Mouse (Mus musculus) myocyte (in vitro differentiated cells): ENCODE results near the gene Snap29. TPM values are rescaled to one million over a fixed set of nuclear protein-coding genes. Genes with fewer than 3 reads are reported as not detected.

ENCODE experiments used
- H3K27me3 ChIP-seq: one replicate; pipeline ENCODE4 v1.6.1; 2011; ENCODE audit not compliant: control insufficient read depth, insufficient read depth, insufficient read length
- H3K36me3 ChIP-seq: one replicate; pipeline ENCODE4 v1.6.1; 2011; ENCODE audit not compliant: control insufficient read depth, insufficient read depth
- H3K4me2 ChIP-seq: one replicate; pipeline ENCODE4 v1.6.1; 2011; ENCODE audit warnings: low read depth, control low read depth
- H3K4me3 ChIP-seq: one replicate; pipeline ENCODE4 v1.5.1; 2011; ENCODE audit warnings: mild to moderate bottlenecking, control low read depth, moderate library complexity
- H3K79me2 ChIP-seq: one replicate; pipeline ENCODE4 v1.6.1; 2011; ENCODE audit not compliant: control insufficient read depth, insufficient read depth
- H3ac ChIP-seq: one replicate; pipeline ENCODE4 v1.6.1; 2011; ENCODE audit not compliant: control insufficient read depth, insufficient read length
- CEBPB ChIP-seq: IDR thresholded peaks from 2 replicates; pipeline ENCODE4 v1.6.1; 2011; ENCODE audit warnings: mild to moderate bottlenecking, moderate library complexity; ENCODE audit not compliant: poor library complexity, insufficient read depth, severe bottlenecking
- E2F4 ChIP-seq: IDR thresholded peaks from one replicate; pipeline ENCODE4 v1.6.1; 2011; ENCODE audit warnings: mild to moderate bottlenecking, control low read depth, moderate library complexity; ENCODE audit not compliant: insufficient read depth
- MAX ChIP-seq: IDR thresholded peaks from one replicate; pipeline ENCODE4 v1.6.1; 2011; ENCODE audit warnings: low read depth, mild to moderate bottlenecking, control low read depth
- MYOD1 ChIP-seq, 3 experiments: IDR thresholded peaks; one replicate each; pipeline ENCODE4 v1.6.1; 2011; ENCODE audit warnings: control low read depth in 2 of 3, low read depth in 2 of 3, mild to moderate bottlenecking in 2 of 3, moderate library complexity in 1 of 3; ENCODE audit not compliant: insufficient read length in 2 of 3, control insufficient read depth in 1 of 3
- MYOG ChIP-seq, 3 experiments: IDR thresholded peaks; one replicate each; pipeline ENCODE4 v1.6.1; 2011; ENCODE audit warnings: control low read depth in 2 of 3, low read depth in 2 of 3, mild to moderate bottlenecking in 2 of 3; ENCODE audit not compliant: insufficient read length in 2 of 3, control insufficient read depth in 1 of 3, insufficient read depth in 1 of 3
- POLR2A ChIP-seq: IDR thresholded peaks from one replicate; pipeline ENCODE4 v1.6.1; 2011; ENCODE audit warnings: low read depth, mild to moderate bottlenecking, control low read depth, moderate library complexity; ENCODE audit not compliant: insufficient read length
- POLR2AphosphoS2 ChIP-seq: IDR thresholded peaks from one replicate; pipeline ENCODE4 v1.6.1; 2011; ENCODE audit warnings: low read depth, control low read depth; ENCODE audit not compliant: insufficient read length
- REST ChIP-seq: IDR thresholded peaks from one replicate; pipeline ENCODE4 v1.6.1; 2011; ENCODE audit warnings: mild to moderate bottlenecking, control low read depth, moderate library complexity; ENCODE audit not compliant: insufficient read depth, insufficient read length
- SRF ChIP-seq: IDR thresholded peaks from one replicate; pipeline ENCODE4 v1.6.1; 2011; ENCODE audit warnings: low read depth; ENCODE audit not compliant: control insufficient read depth, insufficient read length
- TCF12 ChIP-seq: IDR thresholded peaks from one replicate; pipeline ENCODE4 v1.6.1; 2011; ENCODE audit warnings: mild to moderate bottlenecking, control low read depth; ENCODE audit not compliant: poor library complexity, insufficient read depth, severe bottlenecking
- TCF3 ChIP-seq: IDR thresholded peaks from one replicate; pipeline ENCODE4 v1.6.1; 2011; ENCODE audit warnings: low read depth, control low read depth; ENCODE audit not compliant: insufficient read length
- USF1 ChIP-seq: IDR thresholded peaks from one replicate; pipeline ENCODE4 v1.6.1; 2011; ENCODE audit warnings: low read depth, mild to moderate bottlenecking, control low read depth, moderate library complexity
- polyA plus RNA-seq: library from polyadenylated mRNA; unstranded; fragments of >200 nt; fragmentation: generic; extraction: Trizol; gene quantifications from one replicate; pipeline ENCODE4 v1.2.1, GENCODE M21; 2012; ENCODE audit warnings: missing spikeins

Snap29 gene
- polyA plus RNA-seq, 1 experiment = 12.0 TPM

- Histone ChIP-seq H3K27me3 (no peaks in the 10 kb centered on the region), H3K36me3 (no peaks in the 10 kb centered on the region), H3K79me2 (peaks cover 55% of the 10 kb centered on the region), H3ac (peak overlapping the region; percentile 71), H3K4me2 (peak overlapping the region; percentile 72), H3K4me3 (peak overlapping the region; percentile 98)
- TF ChIP-seq SRF (no peak), POLR2AphosphoS2 (no peak), REST (no peak), CEBPB (no peak), MAX (no peak), TCF3 (no peak), MYOG (IDR thresholded peaks at IDR 0.05; ENCODE audit: control insufficient read depth in 1 of 3, insufficient read depth in 1 of 3, insufficient read length in 2 of 3, low read depth in 2 of 3) (no peak), MYOD1 (IDR thresholded peaks at IDR 0.05; ENCODE audit: control insufficient read depth in 1 of 3, insufficient read length in 2 of 3, low read depth in 2 of 3) (no peak), TCF12 (no peak), E2F4 (no peak), USF1 (no peak), POLR2A (no peak)
Observed at GRCm38 (mm10) chr16:17452373-17452715, 46.6 kb downstream of the Snap29 start.

- no peak overlapping the region for H3K4me3 ChIP-seq
- peaks cover 100% of the 10 kb centered on the region for H3K79me2 ChIP-seq
- TF ChIP-seq POLR2A (no peak), REST (no peak), MYOD1 (IDR thresholded peaks at IDR 0.05; ENCODE audit: control insufficient read depth in 1 of 3, insufficient read length in 2 of 3, low read depth in 2 of 3) (no peak), MAX (no peak), SRF (no peak), E2F4 (no peak), MYOG (IDR thresholded peaks at IDR 0.05; ENCODE audit: control insufficient read depth in 1 of 3, insufficient read depth in 1 of 3, insufficient read length in 2 of 3, low read depth in 2 of 3) (no peak), TCF3 (no peak), CEBPB (no peak), TCF12 (no peak), POLR2AphosphoS2 (no peak), USF1 (no peak)
- H3K27me3 ChIP-seq = no peaks in the 10 kb centered on the region
- peaks cover 7% of the 10 kb centered on the region for H3K36me3 ChIP-seq
- no peak overlapping the region for H3K4me2 ChIP-seq
- no peak overlapping the region for H3ac ChIP-seq
Observed at GRCm38 (mm10) chr16:17456901-17457300, 51.1 kb downstream of the Snap29 start.

DNA sequence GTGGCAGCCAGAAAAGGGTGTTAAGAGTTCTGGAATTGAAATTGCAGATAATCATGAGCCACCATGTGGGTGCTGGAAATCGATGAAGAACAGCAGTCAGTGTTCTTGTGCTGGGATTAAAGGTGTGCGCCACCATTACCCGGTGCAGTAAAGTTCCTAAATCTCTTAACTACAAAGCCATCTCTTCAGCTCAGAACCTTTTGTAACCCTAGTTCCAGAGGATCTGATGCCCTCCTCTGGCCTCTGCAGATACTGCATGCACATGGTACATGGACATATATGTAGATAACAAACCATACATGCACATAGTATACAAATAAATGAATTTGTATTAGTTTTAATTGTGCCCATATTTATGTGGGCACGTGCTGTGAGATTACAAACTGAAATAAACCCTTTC is 54.5 kb downstream of the Snap29 start:
- H3K79me2 ChIP-seq = peaks cover 99% of the 10 kb centered on the region
- no peak overlapping the region for H3K4me3 ChIP-seq
- no peaks in the 10 kb centered on the region for H3K27me3 ChIP-seq
- H3K36me3 ChIP-seq = peaks cover 7% of the 10 kb centered on the region
- H3K4me2 ChIP-seq = no peak overlapping the region
- no peak for TF ChIP-seq MYOG (IDR thresholded peaks at IDR 0.05; ENCODE audit: control insufficient read depth in 1 of 3, insufficient read depth in 1 of 3, insufficient read length in 2 of 3, low read depth in 2 of 3)
- no peak for TF ChIP-seq REST
- TF ChIP-seq CEBPB = no peak
- TF ChIP-seq MAX = no peak
- no peak for TF ChIP-seq TCF12
- TF ChIP-seq USF1 = no peak
- no peak for TF ChIP-seq MYOD1 (IDR thresholded peaks at IDR 0.05; ENCODE audit: control insufficient read depth in 1 of 3, insufficient read length in 2 of 3, low read depth in 2 of 3)
- TF ChIP-seq POLR2A = no peak
- TF ChIP-seq SRF = no peak
- TF ChIP-seq TCF3 = no peak
- TF ChIP-seq POLR2AphosphoS2 = no peak
- TF ChIP-seq E2F4 = no peak
- H3ac ChIP-seq = no peak overlapping the region

DNA sequence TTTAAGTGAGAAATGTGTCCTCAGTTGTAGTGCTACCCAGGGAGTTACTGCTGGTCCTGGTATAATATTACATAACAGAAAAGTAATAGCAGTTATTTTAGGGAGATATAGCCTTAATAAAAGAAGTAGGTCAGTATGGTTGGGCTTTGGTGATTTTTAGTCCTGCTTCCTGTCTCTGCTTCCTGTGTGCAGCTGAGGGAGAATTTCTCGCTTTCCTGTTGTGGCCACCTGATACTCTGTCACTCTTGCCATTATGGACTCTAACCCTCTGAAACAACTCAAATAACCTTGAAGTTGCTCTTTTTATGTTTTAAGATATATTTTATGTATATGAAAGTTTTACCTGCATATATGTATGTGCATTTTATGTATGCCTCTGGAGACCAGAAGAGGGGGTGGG is 55.8 kb downstream of the Snap29 start:
- H3K4me2 ChIP-seq = no peak overlapping the region
- no peak overlapping the region for H3K4me3 ChIP-seq
- no peak for TF ChIP-seq MYOD1 (IDR thresholded peaks at IDR 0.05; ENCODE audit: control insufficient read depth in 1 of 3, insufficient read length in 2 of 3, low read depth in 2 of 3)
- TF ChIP-seq POLR2A = no peak
- peaks cover 99% of the 10 kb centered on the region for H3K79me2 ChIP-seq
- H3K27me3 ChIP-seq = no peaks in the 10 kb centered on the region
- H3ac ChIP-seq = no peak overlapping the region
- H3K36me3 ChIP-seq = peaks cover 7% of the 10 kb centered on the region

GRCm38 (mm10) chr16:17463184-17463583 is 57.4 kb downstream of the Snap29 start:
- no peak overlapping the region for H3ac ChIP-seq
- TF ChIP-seq TCF12 (no peak), CEBPB (no peak), MAX (no peak), REST (no peak), USF1 (no peak), POLR2AphosphoS2 (no peak)
- peaks cover 7% of the 10 kb centered on the region for H3K36me3 ChIP-seq
- H3K79me2 ChIP-seq = peaks cover 91% of the 10 kb centered on the region
- H3K4me3 ChIP-seq = no peak overlapping the region
- H3K4me2 ChIP-seq = no peak overlapping the region
- H3K27me3 ChIP-seq = no peaks in the 10 kb centered on the region
